Mouse (Mus musculus) kidney, embryonic 15.5 days (tissue): ENCODE data around the gene Dnajc11. TPM values are rescaled to one million over a fixed set of nuclear protein-coding genes. Genes with fewer than 3 reads are reported as not detected.
A peak's percentile ranks its signal among the peaks of the same experiment; 100 is the strongest.

Experiments used
- ATAC-seq: fragments of 200-750 bp; cut with Nextera tagmentation; replicated peaks from 2 replicates; pipeline ENCODE4 v1.8.0; 2017; ENCODE audit warnings: moderate TSS enrichment; ENCODE audit not compliant: low FRiP score
- H3K27ac ChIP-seq: fragments of 300-500 bp; sonication (generic); 2 replicates; pipeline ENCODE4 v1.5.1; 2015; ENCODE audit warnings: mild to moderate bottlenecking, inconsistent platforms
- H3K27me3 ChIP-seq: fragments of 300-500 bp; sonication (generic); 2 replicates; pipeline ENCODE4 v1.6.1; 2015; ENCODE audit warnings: inconsistent platforms
- H3K36me3 ChIP-seq: fragments of 300-500 bp; sonication (generic); 2 replicates; pipeline ENCODE4 v1.6.1; 2015; ENCODE audit warnings: inconsistent platforms
- H3K4me1 ChIP-seq: fragments of 300-500 bp; sonication (generic); 2 replicates; pipeline ENCODE4 v1.6.1; 2015; ENCODE audit warnings: inconsistent platforms
- H3K4me2 ChIP-seq: fragments of 300-500 bp; sonication (generic); 2 replicates; pipeline ENCODE4 v1.6.1; 2015; ENCODE audit warnings: moderate library complexity, mild to moderate bottlenecking, inconsistent platforms
- H3K4me3 ChIP-seq: fragments of 300-500 bp; sonication (generic); replicated peaks from 2 replicates; pipeline ENCODE4 v1.5.1; 2015; ENCODE audit warnings: mild to moderate bottlenecking, inconsistent platforms
- H3K9ac ChIP-seq: fragments of 300-500 bp; sonication (generic); 2 replicates; pipeline ENCODE4 v1.6.1; 2015; ENCODE audit warnings: mild to moderate bottlenecking, inconsistent platforms
- H3K9me3 ChIP-seq: fragments of 300-500 bp; sonication (generic); replicated peaks from 2 replicates; pipeline ENCODE4 v1.6.1; 2016; ENCODE audit warnings: inconsistent platforms
- WGBS: fragments of 180-500 bp; shearing (Covaris S2); methylation state at CpG from one replicate; pipeline ENCODE4 v1.1.7; 2015; ENCODE audit warnings: mixed read lengths; 5-methylcytosine and 5-hydroxymethylcytosine counted together
- polyA plus RNA-seq: library from polyadenylated mRNA; unstranded; fragments of >200 nt; fragmentation: Nextera tagmentation; extraction: Ambion mirVana; gene quantifications from 2 replicates; pipeline ENCODE4 v1.2.1, GENCODE M21; 2015

The Dnajc11 gene
- polyA plus RNA-seq, 1 experiment from 2014 or later, result 78.3 TPM

DNA sequence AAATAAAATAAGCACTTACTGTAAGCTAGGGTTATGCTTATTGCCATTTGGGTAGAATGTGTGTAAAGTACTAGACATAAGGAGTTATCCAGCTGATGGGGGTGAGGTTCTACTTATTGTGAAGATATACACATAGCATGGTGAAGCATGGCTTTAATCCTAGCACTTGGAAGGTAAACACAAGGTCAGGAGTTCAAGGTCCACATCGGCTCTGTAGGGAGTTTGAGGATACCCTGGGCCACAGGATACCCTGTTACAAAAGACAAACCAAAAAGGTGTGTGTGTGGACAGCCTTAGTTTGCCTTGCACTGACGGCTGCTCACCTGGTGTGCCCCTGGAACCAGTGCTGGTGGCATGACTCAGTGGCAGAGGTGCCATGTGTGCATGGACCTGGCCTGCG is 4.6 kb downstream of the Dnajc11 start:
- ATAC-seq, result no peak
- Histone ChIP-seq H3K4me3 (no peak overlapping the region), H3K36me3 (0 out of 2 replicates have a peak, but pooled peaks cover 3% of the 10 kb centered on the region), H3K9me3 (no peaks in the 10 kb centered on the region), H3K27ac (no peak overlapping the region), H3K9ac (no peak overlapping the region), H3K27me3 (no peaks in the 10 kb centered on the region), H3K4me1 (peaks cover 23% of the 10 kb centered on the region), H3K4me2 (no peak overlapping the region)
- 88% methylated on average over 3 of the region's 3 CpGs for WGBS

DNA sequence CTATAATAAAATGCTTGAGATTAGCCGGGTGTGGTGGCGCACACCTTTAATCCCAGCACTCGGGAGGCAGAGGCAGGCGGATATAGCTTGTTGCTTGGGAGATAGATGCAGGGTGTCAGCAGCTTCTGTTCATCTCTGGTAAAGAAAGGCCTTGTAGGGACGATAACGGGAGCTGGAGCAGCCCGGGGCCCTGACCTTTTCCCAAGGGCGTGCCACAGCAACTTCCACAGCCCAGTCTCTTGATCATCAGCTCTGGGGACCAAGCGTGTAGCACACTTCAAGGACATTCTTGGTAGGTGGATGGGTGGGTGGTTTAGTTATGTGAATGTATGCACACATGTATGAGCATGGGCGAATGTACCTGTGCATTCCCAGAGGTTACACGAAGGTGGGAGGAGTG is 12.7 kb downstream of the Dnajc11 start:
- H3K4me3 ChIP-seq, result no peak overlapping the region
- WGBS, result 88% methylated on average over 11 of the region's 11 CpGs
- H3K9me3 ChIP-seq, result no peaks in the 10 kb centered on the region
- H3K36me3 ChIP-seq, result peaks cover 15% of the 10 kb centered on the region
- no peaks in the 10 kb centered on the region for H3K4me1 ChIP-seq
- no peak overlapping the region for H3K27ac ChIP-seq
- H3K27me3 ChIP-seq, result no peaks in the 10 kb centered on the region
- no peak overlapping the region for H3K4me2 ChIP-seq
- H3K9ac ChIP-seq, result no peak overlapping the region
- ATAC-seq, result no peak

DNA sequence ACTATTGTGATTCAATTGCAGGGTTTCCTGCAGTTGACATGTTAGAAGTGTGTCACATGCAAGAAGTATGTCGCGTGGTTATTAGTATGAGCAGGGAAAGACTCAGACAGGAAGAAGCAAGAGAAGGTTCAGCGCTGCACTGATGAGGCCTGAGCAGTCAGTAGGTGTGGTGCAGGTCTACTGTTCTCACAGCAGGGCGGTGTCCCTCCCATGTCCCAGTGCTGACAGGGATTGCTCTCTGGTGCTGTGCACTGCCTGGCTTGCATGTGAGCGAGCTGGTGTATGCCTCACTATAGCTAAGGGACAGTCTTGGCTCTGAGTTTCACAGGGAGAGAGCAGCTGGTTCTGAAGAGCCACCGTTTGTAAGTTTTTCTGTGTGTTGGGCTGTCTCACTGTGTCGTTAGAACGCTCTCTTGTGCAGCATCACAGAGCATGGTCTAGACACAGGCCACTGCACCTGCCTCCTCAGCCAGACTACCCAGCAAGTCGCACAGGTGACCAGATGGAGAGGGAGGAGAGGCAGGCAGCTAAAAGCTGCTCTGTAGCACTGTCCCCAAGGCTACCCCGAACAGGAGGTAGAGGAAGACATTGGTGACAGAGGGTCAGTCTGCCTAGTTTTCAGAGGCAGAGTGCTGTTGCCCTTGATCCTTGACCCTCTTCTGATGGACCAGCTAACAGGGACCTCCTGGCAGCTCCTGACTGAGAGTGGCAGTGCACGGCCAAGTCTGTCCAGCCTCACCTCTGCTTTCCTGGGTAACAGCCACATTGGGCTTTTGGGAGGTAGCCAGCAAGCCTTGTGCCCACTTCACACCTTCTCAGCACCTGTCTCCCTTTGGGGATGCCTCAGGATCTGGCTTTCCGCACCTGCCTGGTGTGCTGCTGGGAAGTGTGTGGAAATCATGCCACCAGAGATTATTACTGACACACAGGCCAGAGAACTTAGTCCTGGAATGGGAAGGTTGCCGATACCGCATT is 15.3 kb downstream of the Dnajc11 start:
- no peaks in the 10 kb centered on the region for H3K9me3 ChIP-seq
- H3K4me3 ChIP-seq, result no peak overlapping the region
- no peak overlapping the region for H3K27ac ChIP-seq
- 89% methylated on average over 14 of the region's 14 CpGs for WGBS
- H3K4me2 ChIP-seq, result no peak overlapping the region
- H3K4me1 ChIP-seq, result no peaks in the 10 kb centered on the region
- no peak for ATAC-seq
- H3K27me3 ChIP-seq, result no peaks in the 10 kb centered on the region
- peaks cover 41% of the 10 kb centered on the region for H3K36me3 ChIP-seq
- H3K9ac ChIP-seq, result no peak overlapping the region

DNA sequence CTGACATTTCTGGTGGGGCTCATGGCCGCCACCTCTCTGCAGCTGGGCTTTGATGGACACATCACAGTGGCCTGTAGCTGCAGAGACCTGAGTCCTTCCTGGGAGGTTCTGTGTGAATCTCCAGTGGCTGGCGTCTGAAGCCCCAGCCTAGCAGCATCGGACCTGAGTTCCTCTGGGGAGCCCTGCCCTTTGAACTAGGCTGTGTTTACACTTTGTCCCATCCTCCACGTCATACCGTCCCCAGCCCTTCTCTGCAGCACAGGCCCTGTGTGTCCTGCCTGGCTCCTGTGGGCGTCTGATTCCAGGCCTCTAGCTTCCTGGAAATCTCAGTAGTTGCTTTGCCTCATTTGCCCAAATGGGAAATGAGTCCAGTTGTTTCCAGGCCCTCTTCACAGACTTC is 19.7 kb downstream of the Dnajc11 start:
- no peak for ATAC-seq
- no peak overlapping the region for H3K4me3 ChIP-seq
- no peak overlapping the region for H3K4me2 ChIP-seq
- no peak overlapping the region for H3K27ac ChIP-seq
- no peaks in the 10 kb centered on the region for H3K9me3 ChIP-seq
- no peaks in the 10 kb centered on the region for H3K27me3 ChIP-seq
- H3K9ac ChIP-seq, result no peak overlapping the region
- H3K4me1 ChIP-seq, result no peaks in the 10 kb centered on the region
- H3K36me3 ChIP-seq, result peaks cover 71% of the 10 kb centered on the region
- 69% methylated on average over 6 of the region's 6 CpGs for WGBS

DNA sequence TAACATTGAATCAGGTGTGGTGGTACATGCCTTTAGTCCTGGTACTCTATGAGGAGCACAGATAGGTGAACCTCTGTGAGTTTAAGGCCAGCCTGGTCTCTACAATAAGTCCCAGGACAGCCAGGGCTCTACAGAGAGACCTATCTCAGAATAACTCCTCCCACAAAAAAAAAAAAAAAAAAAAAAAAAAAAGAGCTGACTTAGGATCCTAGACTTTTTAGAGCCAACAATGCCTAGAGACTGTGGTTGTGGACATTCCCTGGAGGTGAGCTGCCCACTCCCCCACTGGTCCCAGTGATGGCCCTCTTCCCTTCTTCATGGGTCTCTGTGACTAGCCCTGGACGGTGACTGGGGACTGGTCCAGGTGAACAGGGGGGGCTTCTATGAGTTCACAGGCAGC is 22.3 kb downstream of the Dnajc11 start:
- Histone ChIP-seq H3K27me3 (no peaks in the 10 kb centered on the region), H3K36me3 (peaks cover 90% of the 10 kb centered on the region), H3K27ac (no peak overlapping the region), H3K9me3 (no peaks in the 10 kb centered on the region), H3K4me2 (no peak overlapping the region), H3K4me3 (no peak overlapping the region), H3K9ac (no peak overlapping the region), H3K4me1 (no peaks in the 10 kb centered on the region)
- ATAC-seq, result no peak
- WGBS, result 94% methylated on average over 1 of the region's 1 CpGs

DNA sequence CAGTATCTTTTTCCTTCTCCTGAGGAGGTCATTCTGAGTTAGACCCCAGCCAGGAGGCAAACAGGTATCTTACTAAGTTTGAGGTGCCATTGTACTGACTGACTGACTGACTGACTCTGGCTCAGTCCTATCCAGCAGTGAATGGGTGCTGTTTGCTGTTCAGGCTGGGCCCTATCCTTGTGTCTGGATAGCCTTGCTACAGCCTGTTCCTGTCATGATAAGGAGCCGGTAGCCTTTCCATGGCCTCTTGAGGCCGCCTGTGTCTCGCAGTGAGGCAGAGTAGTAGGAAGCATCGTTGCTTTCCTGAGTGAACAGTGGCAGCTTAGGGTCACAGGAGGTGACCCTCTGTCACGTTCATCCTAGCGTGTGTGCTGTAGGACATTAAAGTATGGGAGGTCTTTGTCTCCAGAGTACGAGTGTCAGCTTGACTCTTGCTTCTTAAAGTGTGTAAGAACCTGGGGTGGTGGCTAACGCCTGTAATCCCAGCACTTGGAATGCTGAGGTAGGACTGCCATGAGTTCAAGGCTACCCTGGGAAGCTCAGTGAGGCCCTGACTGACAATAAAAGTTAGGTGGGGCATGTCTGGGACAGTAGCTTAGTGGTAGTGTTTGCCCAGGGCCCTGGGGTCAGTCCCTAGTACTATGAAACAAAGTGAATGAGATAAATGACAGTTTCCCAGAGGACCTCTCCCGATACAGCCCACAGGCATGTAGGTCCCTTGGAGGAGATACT is 24.3 kb downstream of the Dnajc11 start:
- Histone ChIP-seq H3K27me3 (no peaks in the 10 kb centered on the region), H3K4me3 (no peak overlapping the region), H3K4me1 (no peaks in the 10 kb centered on the region), H3K4me2 (no peak overlapping the region), H3K9ac (no peak overlapping the region), H3K9me3 (no peaks in the 10 kb centered on the region), H3K36me3 (peaks cover 88% of the 10 kb centered on the region), H3K27ac (no peak overlapping the region)
- WGBS, result 63% methylated on average over 9 of the region's 9 CpGs
- peak; percentile 65; the same call in 1 of the 2 replicates for ATAC-seq

DNA sequence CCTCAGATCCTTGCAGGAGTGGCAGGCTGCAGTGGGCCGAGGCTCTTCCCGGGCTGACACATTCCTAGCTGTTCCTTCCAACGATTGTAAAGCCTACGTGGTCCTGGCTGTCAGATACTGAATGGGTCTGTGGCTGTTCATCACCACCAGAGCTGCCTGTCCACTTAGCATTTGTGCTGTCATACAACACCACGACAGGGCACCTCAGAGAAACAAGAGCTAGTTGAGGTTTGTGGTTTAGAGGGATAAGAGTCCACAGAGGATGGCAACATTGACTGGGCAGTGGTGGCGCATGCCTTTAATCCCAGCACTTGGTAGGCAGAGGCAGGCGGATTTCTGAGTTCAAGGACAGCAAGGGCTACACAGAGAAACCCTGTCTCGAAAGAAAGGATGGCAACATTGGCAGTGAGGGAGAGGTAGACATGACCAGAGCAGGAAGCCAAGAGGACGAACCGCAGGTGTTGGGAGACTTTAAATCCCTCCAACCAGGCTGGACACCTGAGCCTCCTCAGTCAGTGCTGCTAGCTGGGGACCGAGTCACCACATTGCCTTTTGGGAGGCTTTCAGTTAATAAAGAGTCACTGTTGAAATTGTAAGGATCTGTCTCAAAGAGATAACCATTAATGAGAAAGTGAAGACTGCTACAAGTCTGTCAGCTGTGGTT is 26.5 kb downstream of the Dnajc11 start:
- H3K27me3 ChIP-seq, result no peaks in the 10 kb centered on the region
- H3K36me3 ChIP-seq, result peaks cover 88% of the 10 kb centered on the region
- WGBS, result 92% methylated on average over 11 of the region's 11 CpGs

DNA sequence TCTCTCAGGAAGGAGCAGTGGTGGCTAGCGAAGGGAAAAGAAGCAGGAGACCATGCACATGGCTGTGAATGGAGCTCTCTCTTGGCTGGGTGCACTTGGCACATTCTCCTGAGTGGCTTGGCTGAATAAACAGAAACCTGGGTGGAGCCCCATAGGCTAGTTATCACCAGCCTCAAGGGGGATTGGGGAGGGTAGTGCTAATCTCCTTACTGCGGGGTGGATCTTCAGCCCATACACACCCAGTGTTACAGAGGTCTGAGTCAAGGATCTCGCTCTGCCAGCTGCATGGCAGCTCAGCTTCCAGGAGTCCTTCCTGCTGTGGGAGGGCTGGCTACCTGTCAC is 27.0 kb downstream of the Dnajc11 start:
- Histone ChIP-seq H3K27me3 (no peaks in the 10 kb centered on the region), H3K4me3 (no peak overlapping the region), H3K9ac (no peak overlapping the region), H3K9me3 (no peaks in the 10 kb centered on the region), H3K36me3 (peaks cover 90% of the 10 kb centered on the region), H3K4me2 (no peak overlapping the region), H3K27ac (no peak overlapping the region), H3K4me1 (no peaks in the 10 kb centered on the region)
- 93% methylated on average over 3 of the region's 3 CpGs for WGBS
- peak; percentile 92 for ATAC-seq

More for the DNA sequence above, 26.5 kb downstream of the Dnajc11 start:
- no peak for ATAC-seq
- H3K4me3 ChIP-seq, result no peak overlapping the region
- H3K4me1 ChIP-seq, result no peaks in the 10 kb centered on the region
- H3K27ac ChIP-seq, result no peak overlapping the region
- H3K9me3 ChIP-seq, result no peaks in the 10 kb centered on the region
- no peak overlapping the region for H3K9ac ChIP-seq
- H3K4me2 ChIP-seq, result no peak overlapping the region

DNA sequence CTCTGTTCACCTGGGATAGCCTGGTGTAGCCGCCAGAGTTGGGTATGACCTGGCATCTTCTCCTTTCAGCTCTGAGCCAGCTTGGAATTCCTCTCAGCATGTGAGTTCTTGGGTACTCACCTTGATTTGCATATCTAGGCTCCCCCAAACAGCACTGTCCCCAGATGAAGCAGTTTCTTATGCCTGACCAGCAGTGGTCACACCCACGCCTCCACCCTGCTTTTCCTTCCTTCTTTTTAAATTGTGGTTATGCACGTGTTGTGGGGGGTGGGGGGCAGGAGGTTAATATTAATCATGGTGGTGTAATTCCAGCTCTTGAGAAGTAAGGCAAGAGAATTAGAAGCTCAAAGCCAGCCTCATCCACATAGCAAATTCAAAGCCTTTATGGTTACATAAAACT is 29.3 kb downstream of the Dnajc11 start:
- WGBS, result 78% methylated on average over 3 of the region's 3 CpGs
- Histone ChIP-seq H3K36me3 (peaks cover 78% of the 10 kb centered on the region), H3K4me3 (no peak overlapping the region), H3K9ac (no peak overlapping the region), H3K27ac (no peak overlapping the region), H3K4me2 (no peak overlapping the region), H3K9me3 (no peaks in the 10 kb centered on the region), H3K4me1 (peaks cover 3% of the 10 kb centered on the region), H3K27me3 (no peaks in the 10 kb centered on the region)
- no peak for ATAC-seq

DNA sequence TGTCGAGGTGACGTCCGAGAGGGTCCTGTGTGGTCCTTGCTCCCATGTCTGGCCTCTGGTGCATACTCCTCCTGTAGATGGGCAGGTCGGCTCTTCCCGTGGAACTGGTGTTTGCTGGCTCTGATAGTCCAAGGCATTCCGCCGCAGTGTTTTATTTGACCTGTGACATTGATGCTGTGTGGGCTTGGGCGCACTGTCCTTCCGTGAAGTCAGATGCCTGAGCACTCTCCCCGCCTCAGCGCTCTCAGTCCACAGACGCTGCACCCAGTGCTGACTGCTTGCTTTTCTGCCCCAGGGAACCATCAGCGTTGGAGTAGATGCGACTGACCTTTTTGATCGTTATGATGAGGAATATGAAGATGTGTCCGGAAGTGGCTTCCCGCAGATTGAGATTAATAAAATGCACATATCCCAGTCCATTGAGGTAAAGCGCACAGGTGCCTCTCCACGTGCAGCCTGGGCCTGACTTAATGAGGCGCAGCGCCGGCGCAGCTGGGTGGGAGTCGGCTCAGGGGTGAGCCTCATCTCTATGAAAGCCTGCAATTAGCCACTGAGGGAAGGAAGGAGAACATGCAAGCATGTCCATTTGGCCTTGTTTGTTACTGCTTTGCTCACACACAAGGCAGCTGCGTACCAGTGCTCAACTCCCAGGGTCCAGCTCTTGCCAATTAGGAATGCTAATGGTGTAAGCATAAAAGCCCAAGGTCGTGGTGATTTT is 34.9 kb downstream of the Dnajc11 start:
- ATAC-seq, result peak; percentile 72
- peaks cover 17% of the 10 kb centered on the region for H3K4me1 ChIP-seq
- no peaks in the 10 kb centered on the region for H3K27me3 ChIP-seq
- no peak overlapping the region for H3K4me3 ChIP-seq
- peak overlapping the region; percentile 69 for H3K27ac ChIP-seq
- H3K9ac ChIP-seq, result no peak overlapping the region
- no peaks in the 10 kb centered on the region for H3K9me3 ChIP-seq
- 50% methylated on average over 26 of the region's 26 CpGs for WGBS
- H3K4me2 ChIP-seq, result peak overlapping the region; percentile 35
- H3K36me3 ChIP-seq, result peaks cover 57% of the 10 kb centered on the region

DNA sequence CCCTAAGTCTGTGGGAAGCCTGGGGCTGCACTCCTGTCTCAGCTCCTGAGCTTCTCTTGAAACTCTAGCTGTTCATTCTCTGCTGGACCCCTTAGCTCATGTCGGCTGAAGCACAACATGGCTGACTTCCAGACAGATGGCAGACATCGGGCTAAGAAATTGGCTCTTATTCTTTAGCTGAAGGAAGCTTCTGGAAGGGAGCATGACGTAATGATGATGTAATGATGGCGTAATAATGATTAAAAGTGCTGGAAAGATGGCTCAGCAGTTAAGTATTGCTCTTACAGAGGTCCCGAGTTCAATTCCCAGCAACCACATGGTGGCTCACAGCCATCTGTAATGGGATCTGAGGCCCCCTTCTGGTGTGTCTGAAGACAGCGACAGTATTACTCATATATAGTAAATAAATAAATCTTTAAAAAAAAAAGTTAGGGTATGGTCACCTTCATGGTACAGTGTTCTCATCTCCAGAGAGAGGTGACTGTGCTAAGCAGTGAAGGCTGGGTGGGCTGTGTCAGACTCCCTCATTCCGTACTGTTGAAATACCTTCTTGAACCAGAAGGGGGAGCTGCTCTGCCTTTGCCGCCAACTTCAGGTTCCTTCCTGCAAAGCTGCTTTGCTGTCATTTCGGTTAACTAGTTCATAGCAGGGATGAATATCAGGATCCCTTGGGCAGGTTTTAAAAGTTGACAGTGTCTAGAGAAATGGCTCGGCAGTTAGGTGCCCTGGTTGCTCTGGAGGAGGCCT is 38.9 kb downstream of the Dnajc11 start:
- Histone ChIP-seq H3K27ac (no peak overlapping the region), H3K9ac (no peak overlapping the region), H3K4me2 (no peak overlapping the region), H3K4me1 (peaks cover 17% of the 10 kb centered on the region), H3K4me3 (no peak overlapping the region), H3K9me3 (no peaks in the 10 kb centered on the region), H3K36me3 (peaks cover 71% of the 10 kb centered on the region), H3K27me3 (no peaks in the 10 kb centered on the region)
- no peak for ATAC-seq
- WGBS, result 64% methylated on average over 10 of the region's 10 CpGs
